Mouse (Mus musculus): ENCODE data around the gene Col5a3.

DNA sequence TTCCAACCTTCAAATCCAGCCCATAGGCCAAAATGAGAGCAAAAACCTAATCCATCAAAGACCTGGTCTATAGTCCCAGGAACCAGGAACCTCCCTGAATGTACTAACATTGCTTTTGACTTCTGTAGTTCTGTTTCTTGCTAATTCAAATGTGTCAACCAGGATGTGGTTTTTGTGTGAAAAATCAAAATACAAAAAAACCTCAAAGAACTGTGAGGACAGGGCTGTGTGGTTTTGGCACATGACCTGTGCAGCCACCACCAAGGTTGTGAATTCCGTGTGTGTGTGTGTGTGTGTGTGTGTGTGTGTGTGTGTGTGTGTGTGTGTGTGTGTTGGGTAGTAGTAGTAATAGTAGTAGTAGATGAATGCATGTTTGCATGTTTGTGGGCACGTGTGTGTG is 49.6 kb downstream of the Col5a3 start:
- TF ChIP-seq CTCF (IDR thresholded peaks at IDR 0.05; ENCODE audit: insufficient read depth, low read length) (no peak), POLR2A (IDR thresholded peaks at IDR 0.05; ENCODE audit: borderline replicate concordance, extremely low read depth, low read depth, low read length) (no peak)
